Mouse (Mus musculus) embryo, embryonic 11.5 days (tissue): ENCODE results near the gene Xrcc1.

Experiments
- DNase-seq: peaks from one replicate; pipeline ENCODE4 v3.0.0-alpha.2; 2012; ENCODE audit warnings: low read depth, low spot score

The Xrcc1 gene

GRCm38 (mm10) chr7:24528861-24529260, 17.2 kb upstream of the Xrcc1 start:
- DNase-seq: no peak

- DNase-seq: no peak
These were observed 16.5 kb upstream of the Xrcc1 start for GRCm38 (mm10) chr7:24529580-24529979.

- peak; percentile 99 for DNase-seq
These were observed 15.8 kb upstream of the Xrcc1 start, which contains the start of gene Irgq for GRCm38 (mm10) chr7:24530062-24530931. Gene Irgq, plus strand, starts transcription at chr7:24530689.

- DNase-seq: peak; percentile 67
These were observed 14.7 kb upstream of the Xrcc1 start for GRCm38 (mm10) chr7:24531211-24531971.

- DNase-seq: no peak
These were observed 13.0 kb upstream of the Xrcc1 start for GRCm38 (mm10) chr7:24533031-24533571.

- DNase-seq: no peak
These were observed 12.3 kb upstream of the Xrcc1 start for GRCm38 (mm10) chr7:24533806-24534205.

GRCm38 (mm10) chr7:24534301-24534700, 11.8 kb upstream of the Xrcc1 start:
- no peak for DNase-seq

- DNase-seq: no peak
These were observed 9.0 kb upstream of the Xrcc1 start for GRCm38 (mm10) chr7:24537081-24537480.

GRCm38 (mm10) chr7:24537591-24537990, 8.5 kb upstream of the Xrcc1 start:
- DNase-seq: no peak

GRCm38 (mm10) chr7:24538154-24538553, 7.9 kb upstream of the Xrcc1 start:
- no peak for DNase-seq

- no peak for DNase-seq
These were observed 7.4 kb upstream of the Xrcc1 start for GRCm38 (mm10) chr7:24538701-24539100.

GRCm38 (mm10) chr7:24539686-24540085, 6.4 kb upstream of the Xrcc1 start:
- DNase-seq: no peak

GRCm38 (mm10) chr7:24544506-24544905, 1.6 kb upstream of the Xrcc1 start:
- no peak for DNase-seq

GRCm38 (mm10) chr7:24546634-24547389, 723 bp downstream of the Xrcc1 start:
- peak; percentile 96 for DNase-seq

- DNase-seq: no peak
These were observed 1.5 kb downstream of the Xrcc1 start for GRCm38 (mm10) chr7:24547534-24548036.

GRCm38 (mm10) chr7:24551985-24552759, 6.1 kb downstream of the Xrcc1 start:
- DNase-seq: no peak

GRCm38 (mm10) chr7:24555786-24556185, 9.7 kb downstream of the Xrcc1 start:
- no peak for DNase-seq

GRCm38 (mm10) chr7:24561450-24561849, 15.4 kb downstream of the Xrcc1 start:
- no peak for DNase-seq

- DNase-seq: no peak
These were observed 17.2 kb downstream of the Xrcc1 start for GRCm38 (mm10) chr7:24563191-24563836.

- DNase-seq: no peak
These were observed 17.7 kb downstream of the Xrcc1 start for GRCm38 (mm10) chr7:24563837-24564206.
